Mouse (Mus musculus) neural tube, embryonic 15.5 days (tissue): ENCODE data around the gene Tdrd9. TPM values are rescaled to one million over a fixed set of nuclear protein-coding genes. Genes with fewer than 3 reads are reported as not detected.
"Not testable (repeated sequence)": the region's sequence is repeated elsewhere in the genome, so short reads cannot be mapped to it uniquely, and the experiment has no call there.

Experiments
- ATAC-seq: fragments of 200-750 bp; cut with Nextera tagmentation; 2 replicates; pipeline ENCODE4 v1.8.0; 2017; ENCODE audit warnings: mild to moderate bottlenecking, moderate TSS enrichment, moderate library complexity; ENCODE audit not compliant: low FRiP score
- H3K27ac ChIP-seq: fragments of 300-500 bp; sonication (generic); replicated peaks from 2 replicates; pipeline ENCODE4 v1.5.1; 2015; ENCODE audit warnings: mild to moderate bottlenecking, inconsistent platforms
- H3K27me3 ChIP-seq: fragments of 300-500 bp; sonication (generic); replicated peaks from 2 replicates; pipeline ENCODE4 v1.6.1; 2015; ENCODE audit warnings: inconsistent platforms
- H3K36me3 ChIP-seq: fragments of 300-500 bp; sonication (generic); 2 replicates; pipeline ENCODE4 v1.6.1; 2015; ENCODE audit warnings: inconsistent platforms
- H3K4me1 ChIP-seq: fragments of 300-500 bp; sonication (generic); 2 replicates; pipeline ENCODE4 v1.6.1; 2015; ENCODE audit warnings: inconsistent platforms
- H3K4me2 ChIP-seq: fragments of 300-500 bp; sonication (generic); 2 replicates; pipeline ENCODE4 v1.6.1; 2015; ENCODE audit warnings: inconsistent platforms, mild to moderate bottlenecking, moderate library complexity
- H3K4me3 ChIP-seq: fragments of 300-500 bp; sonication (generic); replicated peaks from 2 replicates; pipeline ENCODE4 v1.5.1; 2015; ENCODE audit warnings: mild to moderate bottlenecking, inconsistent platforms
- H3K9ac ChIP-seq: fragments of 300-500 bp; sonication (generic); replicated peaks from 2 replicates; pipeline ENCODE4 v1.6.1; 2015; ENCODE audit warnings: mild to moderate bottlenecking, inconsistent platforms
- H3K9me3 ChIP-seq: fragments of 300-500 bp; sonication (generic); replicated peaks from 2 replicates; pipeline ENCODE4 v1.6.1; 2016; ENCODE audit warnings: inconsistent platforms
- WGBS: fragments of 180-500 bp; shearing (Covaris S2); methylation state at CpG from one replicate; pipeline ENCODE4 v1.1.7; 2015; ENCODE audit warnings: mixed read lengths; 5-methylcytosine and 5-hydroxymethylcytosine counted together
- polyA plus RNA-seq: library from polyadenylated mRNA; unstranded; fragments of >200 nt; fragmentation: Nextera tagmentation; extraction: Ambion mirVana; gene quantifications from 2 replicates; pipeline ENCODE4 v1.2.1, GENCODE M21; 2015

Gene Tdrd9
- polyA plus RNA-seq, 1 experiment from 2014 or later: 0.37 TPM

GRCm38 (mm10) chr12:111944065-111944987, 27.0 kb upstream of the Tdrd9 start:
- H3K4me3 ChIP-seq, H3K9ac ChIP-seq, ATAC-seq, H3K9me3 ChIP-seq, H3K4me2 ChIP-seq, H3K4me1 ChIP-seq, H3K36me3 ChIP-seq, H3K27me3 ChIP-seq: not testable (repeated sequence)
- 0 out of 2 replicates have a peak overlapping the region, but pooled peaks have one; percentile 28 for H3K27ac ChIP-seq
- 76% methylated on average over 17 of the region's 20 CpGs for WGBS

DNA sequence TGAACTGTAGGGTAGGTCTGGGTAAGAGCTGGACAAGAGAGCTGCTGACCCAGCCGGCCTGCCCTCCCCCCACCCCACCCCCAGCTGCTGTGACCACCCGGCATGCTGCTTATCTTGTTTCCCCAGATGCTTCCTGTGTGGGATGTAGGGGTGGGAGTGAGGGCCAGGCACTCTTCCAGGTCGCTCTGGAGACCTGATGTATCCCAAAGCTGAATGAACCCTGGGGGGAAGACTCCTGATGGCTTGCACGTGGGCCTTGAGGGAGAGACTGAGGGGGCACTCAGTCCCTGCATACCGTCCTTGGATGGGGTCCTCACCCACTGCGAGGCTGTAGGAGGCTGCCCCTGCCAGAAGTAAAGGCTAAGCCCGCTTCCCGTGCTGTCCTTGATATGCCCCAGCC, 26.2 kb upstream of the Tdrd9 start:
- Histone ChIP-seq H3K4me2 (no peak overlapping the region), H3K4me3 (no peak overlapping the region), H3K27ac (0 out of 2 replicates have a peak overlapping the region, but pooled peaks have one; percentile 45), H3K4me1 (no peaks in the 10 kb centered on the region), H3K36me3 (no peaks in the 10 kb centered on the region), H3K27me3 (no peaks in the 10 kb centered on the region), H3K9me3 (no peaks in the 10 kb centered on the region), H3K9ac (no peak overlapping the region)
- 67% methylated on average over 8 of the region's 8 CpGs for WGBS
- ATAC-seq: no peak

- not testable (repeated sequence) for H3K9me3 ChIP-seq, H3K4me1 ChIP-seq, H3K4me2 ChIP-seq, H3K27ac ChIP-seq, H3K27me3 ChIP-seq, H3K36me3 ChIP-seq, H3K9ac ChIP-seq, H3K4me3 ChIP-seq, ATAC-seq
- WGBS: 69% methylated on average over 11 of the region's 15 CpGs
Measured at GRCm38 (mm10) chr12:111945765-111946655, 25.3 kb upstream of the Tdrd9 start.

DNA sequence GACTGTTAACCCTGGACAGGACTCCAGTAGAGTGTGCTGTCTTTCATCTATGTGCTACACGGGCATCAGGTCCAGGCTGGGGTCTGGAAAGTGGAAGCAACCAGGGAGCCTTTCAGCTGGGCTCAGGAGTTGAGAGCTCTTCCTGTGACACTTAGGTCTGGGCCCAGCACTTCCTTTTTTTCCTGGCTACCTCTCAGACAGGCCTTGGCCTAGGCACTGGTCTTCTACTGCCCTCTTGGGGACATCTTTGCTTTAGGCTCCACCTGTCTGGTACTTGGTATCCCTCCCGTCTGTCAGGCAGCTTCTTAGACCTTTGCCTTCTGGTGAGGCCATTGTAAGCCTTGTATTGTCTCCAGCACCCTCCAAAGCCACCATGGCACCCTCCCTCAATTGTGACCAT, 24.6 kb upstream of the Tdrd9 start:
- 59% methylated on average over 2 of the region's 2 CpGs for WGBS
- Histone ChIP-seq H3K4me2 (no peak overlapping the region), H3K9ac (no peak overlapping the region), H3K4me3 (no peak overlapping the region), H3K27ac (no peak overlapping the region), H3K9me3 (no peaks in the 10 kb centered on the region), H3K36me3 (no peaks in the 10 kb centered on the region), H3K27me3 (no peaks in the 10 kb centered on the region), H3K4me1 (no peaks in the 10 kb centered on the region)
- no peak for ATAC-seq

DNA sequence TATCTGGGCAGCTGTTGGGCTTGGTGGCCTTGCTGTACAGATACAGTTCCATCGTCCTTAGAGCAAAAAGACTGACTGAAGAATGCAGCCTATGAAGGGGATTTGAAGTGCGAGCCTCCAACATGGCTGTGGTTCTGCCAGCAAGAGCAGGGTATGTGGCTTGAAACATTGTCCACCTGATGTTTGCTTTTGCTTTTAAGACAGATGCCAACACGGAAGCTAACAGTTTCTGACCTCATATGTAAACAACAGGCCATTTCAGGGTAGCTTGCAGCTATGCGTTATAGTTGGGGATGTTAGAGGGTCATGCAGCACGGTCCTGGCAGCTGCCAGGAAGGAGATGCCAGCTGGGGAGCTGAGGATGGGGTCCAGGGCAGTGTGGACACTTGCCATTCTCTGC, 20.9 kb upstream of the Tdrd9 start:
- no peak overlapping the region for H3K9ac ChIP-seq
- H3K27ac ChIP-seq: no peak overlapping the region
- H3K36me3 ChIP-seq: no peaks in the 10 kb centered on the region
- 83% methylated on average over 5 of the region's 5 CpGs for WGBS
- H3K4me2 ChIP-seq: no peak overlapping the region
- H3K4me1 ChIP-seq: no peaks in the 10 kb centered on the region
- no peaks in the 10 kb centered on the region for H3K9me3 ChIP-seq
- no peak for ATAC-seq
- H3K27me3 ChIP-seq: no peaks in the 10 kb centered on the region
- H3K4me3 ChIP-seq: no peak overlapping the region

DNA sequence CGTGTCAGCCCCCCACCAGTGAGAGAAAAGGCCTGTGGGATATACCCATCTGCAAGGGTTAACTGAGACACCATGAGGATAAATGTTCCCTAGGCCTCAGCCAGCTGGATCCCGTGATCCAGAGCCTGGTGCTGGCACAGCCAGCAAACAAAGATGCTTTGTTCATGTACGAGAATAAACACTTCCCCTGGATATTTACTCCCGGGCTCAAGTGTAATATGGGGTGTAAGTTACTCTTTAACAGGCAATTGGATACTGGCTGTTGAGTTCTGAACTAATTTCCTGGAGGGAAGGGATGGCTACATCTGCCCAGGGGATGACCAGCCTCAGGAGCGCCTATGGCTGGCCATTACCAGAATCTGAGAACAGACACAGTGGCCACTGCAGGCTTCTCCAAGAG, 19.7 kb upstream of the Tdrd9 start:
- H3K4me3 ChIP-seq: no peak overlapping the region
- no peak overlapping the region for H3K9ac ChIP-seq
- no peak overlapping the region for H3K27ac ChIP-seq
- WGBS: 44% methylated on average over 5 of the region's 5 CpGs
- H3K4me2 ChIP-seq: no peak overlapping the region
- no peaks in the 10 kb centered on the region for H3K9me3 ChIP-seq
- no peaks in the 10 kb centered on the region for H3K4me1 ChIP-seq
- H3K27me3 ChIP-seq: no peaks in the 10 kb centered on the region
- ATAC-seq: no peak
- H3K36me3 ChIP-seq: no peaks in the 10 kb centered on the region

- WGBS: 87% methylated on average over 5 of the region's 5 CpGs
- no peak for ATAC-seq
- no peak overlapping the region for H3K4me2 ChIP-seq
Measured at GRCm38 (mm10) chr12:111956173-111956572, 15.2 kb upstream of the Tdrd9 start.

GRCm38 (mm10) chr12:111958101-111958865, 13.1 kb upstream of the Tdrd9 start:
- Histone ChIP-seq H3K4me2 (no peak overlapping the region), H3K36me3 (peaks cover 37% of the 10 kb centered on the region), H3K4me3 (no peak overlapping the region), H3K27ac (no peak overlapping the region), H3K4me1 (no peaks in the 10 kb centered on the region; the same call in 1 of the 2 replicates), H3K9me3 (no peaks in the 10 kb centered on the region), H3K27me3 (no peaks in the 10 kb centered on the region), H3K9ac (0 out of 2 replicates have a peak overlapping the region, but pooled peaks have one; percentile 20)
- 41% methylated on average over 9 of the region's 9 CpGs for WGBS
- peak; percentile 66; the same call in 1 of the 2 replicates for ATAC-seq

More at GRCm38 (mm10) chr12:111956173-111956572, 15.2 kb upstream of the Tdrd9 start:
- Histone ChIP-seq H3K27me3 (no peaks in the 10 kb centered on the region), H3K4me1 (no peaks in the 10 kb centered on the region; the same call in 1 of the 2 replicates), H3K9ac (no peak overlapping the region), H3K4me3 (no peak overlapping the region), H3K27ac (no peak overlapping the region), H3K9me3 (no peaks in the 10 kb centered on the region), H3K36me3 (peaks cover 21% of the 10 kb centered on the region)

GRCm38 (mm10) chr12:111963339-111963738, 8.0 kb upstream of the Tdrd9 start:
- Histone ChIP-seq H3K4me1 (peaks cover 32% of the 10 kb centered on the region), H3K27ac (no peak overlapping the region), H3K36me3 (peaks cover 37% of the 10 kb centered on the region), H3K27me3 (no peaks in the 10 kb centered on the region), H3K9ac (no peak overlapping the region), H3K4me2 (no peak overlapping the region), H3K9me3 (no peaks in the 10 kb centered on the region), H3K4me3 (no peak overlapping the region)
- 92% methylated on average over 5 of the region's 5 CpGs for WGBS
- no peak for ATAC-seq

GRCm38 (mm10) chr12:111966683-111967173, 4.6 kb upstream of the Tdrd9 start, which contains the start of gene Atp5mpl:
TSS of gene Atp5mpl (minus strand) at chr12:111966977.
- ATAC-seq: peak; percentile 93
- no peaks in the 10 kb centered on the region for H3K27me3 ChIP-seq
- under 1% methylated on average over 37 of the region's 37 CpGs for WGBS
- H3K4me3 ChIP-seq: peak within 1 kb of the TSS; percentile 98
- H3K9ac ChIP-seq: peak within 1 kb of the TSS; percentile 94
- H3K4me2 ChIP-seq: peak within 1 kb of the TSS; percentile 94
- H3K27ac ChIP-seq: peak within 1 kb of the TSS; percentile 82
- peaks cover 32% of the 10 kb centered on the region for H3K4me1 ChIP-seq
- no peaks in the 10 kb centered on the region for H3K9me3 ChIP-seq
- peaks cover 11% of the 10 kb centered on the region for H3K36me3 ChIP-seq

DNA sequence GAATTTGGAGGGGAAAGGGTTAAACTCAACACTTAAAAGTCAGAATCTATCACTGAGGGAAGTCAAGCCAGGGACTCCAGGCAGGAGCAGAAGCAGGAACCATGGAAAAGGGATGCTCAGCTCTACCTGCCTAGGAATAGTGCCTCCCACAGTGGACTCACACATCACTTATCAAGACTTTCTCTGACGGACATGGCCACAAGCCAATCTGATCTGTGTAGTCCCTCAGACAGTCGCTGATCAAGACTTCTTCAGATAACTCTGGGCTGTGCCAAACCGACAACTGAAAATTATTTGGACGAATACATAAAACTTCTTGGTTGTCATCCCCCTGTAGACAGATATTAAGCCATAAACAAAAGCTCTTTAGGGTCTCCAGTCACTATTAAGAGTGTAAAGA, 1.3 kb upstream of the Tdrd9 start:
- Histone ChIP-seq H3K9ac (no peak overlapping the region), H3K4me2 (no peak overlapping the region), H3K27ac (no peak overlapping the region), H3K36me3 (no peaks in the 10 kb centered on the region), H3K27me3 (no peaks in the 10 kb centered on the region), H3K4me1 (peaks cover 16% of the 10 kb centered on the region), H3K4me3 (no peak overlapping the region), H3K9me3 (no peaks in the 10 kb centered on the region)
- ATAC-seq: no peak
- 87% methylated on average over 4 of the region's 4 CpGs for WGBS
